Mouse (Mus musculus): ENCODE results near the gene Tmco5b.
A peak's percentile ranks its signal among the peaks of the same experiment; 100 is the strongest.

Tmco5b gene

GRCm38 (mm10) chr2:113285432-113285831, at the start of gene Tmco5b:
Tmco5b (plus strand) TSS chr2:113285732.
- no peak for DNase-seq (ENCODE audit: extremely low spot score)

- no peak for DNase-seq (ENCODE audit: extremely low spot score)
Measured at GRCm38 (mm10) chr2:113236993-113237392, 48.5 kb upstream of the Tmco5b start.

GRCm38 (mm10) chr2:113238871-113239270, 46.7 kb upstream of the Tmco5b start:
- no peak for DNase-seq (ENCODE audit: extremely low spot score)

GRCm38 (mm10) chr2:113302349-113303239, 17.1 kb downstream of the Tmco5b start:
- DNase-seq (ENCODE audit: extremely low spot score) = peak; percentile 44

- no peak for DNase-seq (ENCODE audit: extremely low spot score)
Measured at GRCm38 (mm10) chr2:113303240-113303538, 17.7 kb downstream of the Tmco5b start.

- DNase-seq (ENCODE audit: extremely low spot score) = peak; percentile 69
Measured at GRCm38 (mm10) chr2:113305339-113305738, 19.8 kb downstream of the Tmco5b start.

GRCm38 (mm10) chr2:113311211-113311610, 25.7 kb downstream of the Tmco5b start:
- DNase-seq (ENCODE audit: extremely low spot score) = no peak

- no peak for DNase-seq (ENCODE audit: extremely low spot score)
Measured at GRCm38 (mm10) chr2:113323016-113323415, 37.5 kb downstream of the Tmco5b start.

- no peak for DNase-seq (ENCODE audit: extremely low spot score)
Measured at GRCm38 (mm10) chr2:113333799-113334541, 48.4 kb downstream of the Tmco5b start.

GRCm38 (mm10) chr2:113335561-113336294, 50.2 kb downstream of the Tmco5b start:
- no peak for DNase-seq (ENCODE audit: extremely low spot score)

GRCm38 (mm10) chr2:113344536-113344935, 59.0 kb downstream of the Tmco5b start:
- DNase-seq (ENCODE audit: extremely low spot score) = no peak
